Mouse (Mus musculus): ENCODE results near the gene Dazl.

DNA sequence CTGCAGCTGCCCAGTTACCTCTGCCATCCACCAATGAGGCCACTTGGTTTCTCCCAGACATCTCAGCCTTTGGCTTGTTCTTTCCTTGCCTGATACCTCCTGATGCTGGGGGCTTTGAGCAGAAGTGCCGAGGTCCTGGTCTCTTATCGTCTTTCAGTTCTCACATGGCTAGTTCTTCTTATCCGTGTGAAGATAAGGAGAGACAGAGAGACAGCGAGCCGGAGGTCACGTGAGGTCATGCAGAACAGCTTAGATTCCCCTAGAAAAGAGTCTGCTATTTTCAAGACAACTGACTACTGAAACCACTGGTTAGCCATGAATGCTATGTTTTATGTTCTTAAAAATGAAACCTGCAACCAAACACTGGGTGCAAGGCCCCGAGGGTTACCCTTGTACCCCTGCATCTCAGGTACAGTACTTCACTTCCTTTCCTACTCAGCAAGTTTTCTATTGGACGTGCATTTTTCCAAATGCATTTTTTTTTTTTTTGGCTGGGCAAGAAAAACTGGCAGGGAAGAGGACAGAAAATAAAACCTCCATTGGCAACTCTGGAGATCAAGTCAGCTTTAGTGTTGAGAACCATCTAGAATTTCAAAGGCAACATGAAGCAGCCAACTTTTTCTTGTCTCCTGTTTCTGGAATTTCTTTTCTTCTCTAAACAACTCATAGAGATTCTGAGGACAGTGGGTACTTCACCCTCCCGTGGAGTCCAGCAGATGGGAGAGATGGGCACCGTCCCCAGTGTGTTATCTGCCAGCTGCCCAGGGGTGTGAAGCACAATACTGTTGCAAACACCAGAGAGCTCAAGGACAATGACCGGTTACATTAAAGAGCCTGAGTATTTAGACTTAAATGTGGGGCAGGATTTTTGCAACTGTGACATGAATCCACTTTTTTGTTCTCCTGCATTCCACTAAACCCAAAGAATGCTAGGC, 23.0 kb upstream of the Dazl start:
- TF ChIP-seq CTCF (IDR thresholded peaks at IDR 0.05; ENCODE audit: low read depth) (no peak), EP300 (IDR thresholded peaks at IDR 0.05; ENCODE audit: low read depth) (no peak)

All from liver, embryonic 14.5 days (tissue).